Mouse (Mus musculus) thymus, postnatal 10 days (tissue): ENCODE measurements around the gene Nlrc5.
"Not testable (repeated sequence)": the region's sequence is repeated elsewhere in the genome, so short reads cannot be mapped to it uniquely, and the experiment has no call there.

Experiments
- DNase-seq, 2 experiments: peaks; one replicate each; pipeline ENCODE4 v3.0.0; 2021; ENCODE audit warnings: low spot score in 2 of 2

Nlrc5 gene

DNA sequence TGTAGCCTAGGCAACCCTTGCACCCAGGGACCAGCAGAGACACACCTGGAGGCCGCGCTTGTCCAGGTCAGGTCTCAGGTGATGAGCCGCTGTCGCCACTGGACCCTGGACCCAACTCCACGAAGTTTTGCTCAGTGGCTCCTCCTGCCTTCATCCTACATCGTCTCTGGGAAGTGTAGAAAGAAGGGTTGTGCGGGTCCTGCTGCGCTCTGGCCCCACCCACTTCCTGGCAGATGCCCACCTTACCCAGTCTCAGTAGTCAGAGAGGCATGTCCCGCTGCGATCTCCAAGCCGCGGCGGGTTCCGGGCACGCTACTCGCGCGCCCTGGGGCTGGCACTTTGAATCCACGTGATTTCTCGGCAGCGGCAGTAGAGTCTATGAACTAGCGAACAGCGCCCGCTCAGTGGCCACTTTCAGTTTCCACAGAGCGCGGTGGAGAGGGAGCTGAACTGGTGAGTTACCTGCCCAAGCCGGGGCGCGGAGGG lies at the start of gene Nlrc5:
Gene Nlrc5, plus strand, starts transcription at position 376 of the 486 bp plus-strand sequence.
- peak; percentile 76 to 78 for DNase-seq

DNA sequence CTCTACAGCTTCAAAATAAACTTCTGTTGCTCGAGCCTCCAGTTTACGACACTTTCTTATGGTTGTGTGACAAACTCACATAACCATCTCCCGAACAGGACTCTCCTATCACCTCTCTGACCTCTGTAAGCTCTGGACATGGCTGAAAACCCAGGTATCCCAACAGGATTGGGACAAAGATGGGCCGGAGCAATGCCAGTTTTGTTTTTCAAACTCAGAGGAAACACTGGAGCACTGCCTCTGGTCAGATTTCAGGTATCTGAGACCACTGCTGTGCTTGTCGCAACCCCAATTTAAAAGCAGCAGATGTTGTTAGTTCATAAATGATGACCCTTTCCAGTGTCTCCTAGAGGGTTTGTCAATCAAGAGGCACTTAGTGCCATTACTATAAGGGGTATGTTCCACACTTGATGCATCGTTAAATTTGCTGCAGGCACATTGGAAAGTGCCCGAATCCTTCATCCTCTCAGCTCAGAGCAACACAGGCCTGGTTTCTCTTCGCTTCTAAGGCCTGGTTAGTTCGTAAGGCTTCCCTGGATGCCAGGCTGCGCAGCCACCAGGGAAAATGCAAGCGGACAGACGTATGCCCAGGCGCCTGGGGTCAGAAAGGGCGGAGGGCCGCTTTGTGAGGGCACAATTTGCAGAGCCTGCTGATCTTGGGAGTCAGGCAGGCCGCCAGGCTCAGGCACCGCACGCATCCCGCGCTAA lies 48.5 kb upstream of the Nlrc5 start:
- DNase-seq: no peak

DNA sequence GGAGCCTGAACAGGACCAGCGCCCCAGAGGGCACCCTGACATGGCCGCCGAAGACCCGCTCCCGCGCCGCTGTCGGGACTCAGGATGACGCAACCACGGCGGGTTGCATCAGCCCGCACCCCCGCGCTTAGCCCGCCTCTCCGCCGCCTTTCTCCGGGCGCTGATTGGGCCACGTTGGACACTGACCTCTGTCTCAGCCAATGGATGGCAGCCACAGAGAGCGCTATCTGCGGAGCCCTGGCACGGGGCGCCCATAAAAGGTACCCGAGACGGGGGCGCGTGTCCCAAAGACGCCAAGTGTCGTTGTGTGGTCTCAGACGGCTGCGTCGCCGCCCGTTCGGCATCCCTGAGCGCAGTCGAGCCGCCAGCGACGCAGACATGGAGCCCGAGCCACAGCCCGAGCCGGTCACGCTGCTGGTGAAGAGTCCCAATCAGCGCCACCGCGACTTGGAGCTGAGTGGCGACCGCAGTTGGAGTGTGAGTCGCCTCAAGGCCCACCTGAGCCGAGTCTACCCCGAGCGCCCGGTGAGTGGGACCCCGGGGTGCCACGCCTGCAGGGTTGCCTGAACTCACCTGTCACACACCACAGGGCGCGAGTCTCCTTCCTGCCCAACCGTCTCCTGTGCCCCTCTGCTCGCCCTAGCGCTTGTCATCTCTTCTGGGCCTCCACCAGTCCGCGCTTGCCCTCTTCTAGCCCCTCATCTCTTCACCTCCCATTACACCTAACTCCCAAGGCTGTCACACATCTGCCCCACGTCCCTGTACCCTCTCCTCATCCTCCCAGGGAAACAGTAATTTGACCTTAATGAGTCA lies 47.7 kb upstream of the Nlrc5 start, which contains the start of gene Herpud1:
Gene Herpud1, plus strand, starts transcription at position 225 of the 813 bp plus-strand sequence.
- DNase-seq: peak; percentile 95 to 97

DNA sequence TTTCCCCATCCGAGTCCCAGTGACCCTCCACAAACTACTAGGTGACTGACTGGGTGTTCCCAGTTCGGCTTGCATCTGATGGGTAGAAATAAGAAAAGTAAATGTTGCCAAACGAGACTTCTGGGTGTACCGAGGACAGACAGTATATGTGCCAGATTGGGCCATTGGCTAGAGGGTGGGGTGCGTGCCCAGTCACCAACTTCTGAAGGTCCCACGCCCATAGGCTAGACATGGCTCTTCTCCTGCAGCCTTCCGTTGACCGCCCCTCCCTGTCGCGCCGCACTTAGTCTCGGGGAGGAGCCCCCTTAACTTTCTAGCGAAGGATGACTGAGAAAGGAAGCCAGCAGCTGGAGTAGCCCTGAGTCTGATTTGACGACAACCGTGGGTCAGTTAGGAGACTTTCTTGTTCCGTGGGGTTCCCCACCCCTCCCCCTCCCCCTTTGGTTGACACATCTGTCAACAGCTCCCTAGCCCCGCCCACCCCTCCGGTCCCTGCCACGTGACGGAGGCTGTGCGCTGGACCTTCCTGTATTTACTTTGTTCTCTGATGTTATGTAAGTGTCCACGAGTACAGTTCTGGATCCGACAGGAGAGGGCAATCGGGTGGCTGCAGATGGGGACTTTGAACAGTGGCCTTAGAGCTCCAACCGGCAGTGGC lies 47.0 kb upstream of the Nlrc5 start:
- DNase-seq: peak; percentile 38 to 52

DNA sequence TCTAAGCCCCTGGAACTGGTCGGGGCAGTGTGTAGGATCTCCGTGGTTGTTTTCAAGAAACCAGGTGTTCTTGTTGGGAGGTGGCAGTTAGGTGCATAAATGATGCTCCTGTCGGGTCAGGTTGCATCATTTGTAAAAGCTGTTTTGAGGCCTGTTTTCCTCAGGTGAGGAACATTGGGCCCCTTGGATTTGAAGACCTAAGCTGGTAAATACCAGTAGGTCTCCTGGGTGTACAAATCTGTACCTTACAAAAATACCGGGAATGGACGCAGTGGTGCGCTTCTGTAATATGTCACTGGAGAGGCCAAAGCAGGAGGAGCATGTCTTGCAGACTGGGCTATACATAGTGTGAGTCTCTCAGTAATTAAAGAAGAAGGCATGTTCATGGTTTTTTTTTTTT lies 46.4 kb upstream of the Nlrc5 start:
- no peak for DNase-seq

DNA sequence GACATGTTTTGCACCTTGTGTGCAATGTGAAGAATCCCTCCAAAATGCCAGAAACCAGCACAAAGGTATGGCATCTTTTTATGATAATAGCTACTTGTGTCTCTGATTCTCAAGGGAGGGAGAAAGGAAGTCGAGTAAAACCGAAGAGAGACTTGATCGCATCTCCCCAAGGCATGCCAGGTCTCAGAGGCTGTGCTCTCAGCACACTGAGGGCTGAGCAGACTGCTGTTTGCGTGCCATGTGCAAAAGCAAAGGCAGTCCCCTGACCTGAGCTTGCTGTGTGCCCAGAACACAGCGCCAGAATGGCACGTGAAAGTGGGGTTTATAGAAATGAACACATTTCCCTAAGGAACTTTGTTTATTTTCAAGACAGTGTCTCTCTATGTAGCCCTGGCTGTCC lies 44.6 kb upstream of the Nlrc5 start:
- DNase-seq: no peak

DNA sequence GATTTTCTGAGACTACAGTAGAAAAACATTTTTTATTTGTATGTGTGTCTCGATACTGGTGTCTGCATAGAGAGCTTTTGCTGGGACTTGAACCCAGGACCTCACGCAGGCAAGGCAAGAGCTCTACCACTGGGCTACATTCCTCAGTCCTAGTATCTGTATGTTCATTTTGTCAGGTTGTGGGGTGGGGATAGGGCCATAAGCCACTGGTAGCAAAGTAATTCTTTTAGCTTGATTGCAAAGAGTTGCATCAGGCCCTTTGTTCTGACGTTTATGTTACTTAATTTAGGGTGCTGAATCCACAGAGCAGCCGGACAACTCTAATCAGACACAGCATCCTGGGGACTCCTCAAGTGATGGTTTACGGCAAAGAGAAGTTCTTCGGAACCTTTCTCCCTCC lies 43.7 kb upstream of the Nlrc5 start:
- DNase-seq: no peak

DNA sequence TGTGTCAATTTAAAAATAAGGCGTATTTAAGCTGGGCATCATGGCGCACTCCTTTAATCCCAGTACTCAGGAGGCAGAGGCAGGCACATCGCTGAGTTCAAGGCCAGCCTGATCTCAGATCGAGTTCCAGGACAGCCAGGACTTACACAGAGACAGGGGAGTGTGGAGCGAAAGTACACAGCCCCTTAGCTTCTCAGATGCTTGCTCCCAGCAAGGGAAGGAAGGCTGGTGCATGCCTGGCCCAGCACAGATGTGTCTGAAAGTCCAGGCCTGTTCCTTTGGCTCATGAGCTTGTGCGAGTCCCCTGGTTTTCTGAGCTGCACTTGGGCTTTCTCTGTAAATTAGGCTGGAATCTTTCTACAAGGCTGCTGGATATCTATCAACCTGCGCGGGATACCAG lies 43.2 kb upstream of the Nlrc5 start:
- no peak for DNase-seq

DNA sequence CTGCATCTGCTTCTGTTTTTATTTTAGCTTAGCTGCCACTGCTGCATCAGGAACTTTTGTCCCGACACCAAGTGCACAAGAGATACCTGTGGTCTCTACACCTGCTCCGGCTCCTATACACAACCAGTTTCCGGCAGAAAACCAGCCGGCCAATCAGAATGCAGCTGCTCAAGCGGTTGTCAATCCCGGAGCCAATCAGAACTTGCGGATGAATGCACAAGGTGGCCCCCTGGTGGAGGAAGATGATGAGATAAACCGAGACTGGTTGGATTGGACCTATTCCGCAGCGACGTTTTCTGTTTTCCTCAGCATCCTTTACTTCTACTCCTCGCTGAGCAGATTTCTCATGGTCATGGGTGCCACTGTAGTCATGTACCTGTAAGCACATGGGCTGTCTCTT lies 42.0 kb upstream of the Nlrc5 start:
- peak in 1 of 2 experiments; percentile 47 for DNase-seq

DNA sequence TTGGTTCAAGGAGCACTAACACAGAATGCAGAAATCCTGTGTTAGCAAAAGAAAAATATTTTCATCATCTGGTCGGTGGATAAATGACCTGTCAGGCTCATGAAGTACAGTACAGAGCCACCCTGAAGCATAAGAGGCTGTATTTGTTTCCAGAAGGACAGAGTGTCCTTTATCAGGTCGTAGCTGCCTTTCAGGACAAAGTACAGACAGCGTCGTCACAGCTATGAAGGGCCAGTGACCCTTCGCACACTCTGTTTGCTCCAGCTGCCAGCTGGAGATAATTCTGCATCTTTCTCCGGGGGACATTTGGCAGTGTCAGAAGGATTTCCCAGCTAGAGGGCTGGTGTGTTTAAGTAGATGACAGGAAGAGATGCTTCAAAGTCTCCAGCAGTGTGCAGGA lies 41.5 kb upstream of the Nlrc5 start:
- DNase-seq: no peak

DNA sequence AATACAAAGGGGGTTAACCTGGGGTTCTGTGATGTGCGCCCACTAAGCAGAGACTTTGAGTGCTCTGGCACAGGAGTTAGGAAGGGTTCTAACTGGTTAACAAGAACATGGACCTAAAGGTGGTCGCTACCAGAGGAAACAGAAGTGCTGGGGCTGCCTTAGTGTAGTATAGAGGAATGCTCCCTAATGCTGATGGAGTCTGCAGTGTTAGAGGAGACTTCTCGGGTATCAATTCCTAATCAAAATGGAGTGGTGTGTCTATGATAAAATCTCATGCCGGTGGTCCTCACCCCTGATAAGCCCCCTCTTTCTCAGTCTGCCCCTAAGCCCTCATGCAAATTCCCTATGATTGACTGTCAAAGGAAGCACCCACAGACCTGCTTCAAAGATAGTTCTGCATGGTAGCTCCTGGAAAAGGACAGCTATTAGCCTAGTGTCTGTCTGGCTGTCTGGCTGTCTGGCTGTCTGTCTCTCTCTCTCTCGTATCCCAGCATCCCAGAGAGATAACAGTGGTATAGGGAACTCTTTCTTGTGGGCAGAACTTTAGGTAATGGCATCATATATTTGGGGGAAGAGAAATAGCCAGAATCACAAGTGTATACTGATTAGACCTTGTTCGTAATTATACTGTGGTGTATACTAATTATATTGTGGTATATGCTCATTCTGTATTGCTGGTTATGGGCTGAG lies 38.2 kb upstream of the Nlrc5 start:
- DNase-seq: no peak

DNA sequence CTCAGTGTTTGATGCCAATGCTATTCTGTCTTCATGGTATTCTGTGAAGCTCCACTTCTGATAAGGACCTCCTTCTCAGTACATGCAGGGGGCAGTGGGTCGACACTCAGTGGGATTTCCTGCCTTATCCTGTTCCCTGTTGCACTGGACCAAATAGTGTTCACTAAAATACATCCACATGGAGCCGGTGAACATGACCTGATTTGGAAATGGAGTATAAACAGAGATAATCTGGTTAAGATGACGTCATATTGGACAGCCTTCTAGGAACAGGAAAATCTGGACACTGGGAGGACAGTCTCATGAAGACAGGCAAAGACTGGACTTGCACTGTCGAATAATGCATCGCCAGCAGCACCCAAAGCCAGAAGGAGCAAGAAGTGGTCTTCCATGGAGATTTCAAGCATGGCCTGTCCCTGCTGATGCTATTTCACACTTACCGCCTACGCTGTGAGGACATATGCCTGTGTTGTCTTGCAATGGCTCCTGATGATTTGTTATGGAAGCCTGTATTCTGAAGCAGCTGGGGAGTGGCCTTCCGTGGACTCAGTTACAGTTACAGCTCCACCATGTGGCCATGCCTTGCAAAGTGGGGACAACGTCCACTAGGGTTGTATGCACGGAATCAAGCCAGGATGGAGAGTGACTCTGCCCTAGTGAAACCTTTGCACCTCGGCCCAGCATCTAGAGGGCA lies 37.0 kb upstream of the Nlrc5 start:
- DNase-seq: peak in 1 of 2 experiments; percentile 33

DNA sequence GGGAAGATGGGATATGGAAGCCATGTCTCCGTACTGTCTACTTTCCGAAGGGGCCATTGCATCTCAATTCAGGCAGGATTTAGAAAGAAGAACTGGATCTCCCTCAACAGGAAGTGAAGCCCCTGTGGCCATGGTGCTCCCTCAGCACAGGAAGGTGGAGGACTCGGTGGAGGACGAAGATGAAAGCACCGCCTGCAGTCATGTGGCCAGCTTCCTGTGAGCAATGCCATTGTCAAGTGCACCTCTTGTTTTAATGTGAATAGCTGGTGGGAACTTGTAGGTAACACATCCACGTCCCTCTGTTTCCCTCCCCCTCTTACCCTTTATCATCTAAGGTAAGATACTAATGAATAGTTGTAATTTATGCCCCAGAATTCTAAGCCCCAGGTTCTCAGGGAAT lies 35.6 kb upstream of the Nlrc5 start:
- peak; percentile 21 to 41 for DNase-seq

DNA sequence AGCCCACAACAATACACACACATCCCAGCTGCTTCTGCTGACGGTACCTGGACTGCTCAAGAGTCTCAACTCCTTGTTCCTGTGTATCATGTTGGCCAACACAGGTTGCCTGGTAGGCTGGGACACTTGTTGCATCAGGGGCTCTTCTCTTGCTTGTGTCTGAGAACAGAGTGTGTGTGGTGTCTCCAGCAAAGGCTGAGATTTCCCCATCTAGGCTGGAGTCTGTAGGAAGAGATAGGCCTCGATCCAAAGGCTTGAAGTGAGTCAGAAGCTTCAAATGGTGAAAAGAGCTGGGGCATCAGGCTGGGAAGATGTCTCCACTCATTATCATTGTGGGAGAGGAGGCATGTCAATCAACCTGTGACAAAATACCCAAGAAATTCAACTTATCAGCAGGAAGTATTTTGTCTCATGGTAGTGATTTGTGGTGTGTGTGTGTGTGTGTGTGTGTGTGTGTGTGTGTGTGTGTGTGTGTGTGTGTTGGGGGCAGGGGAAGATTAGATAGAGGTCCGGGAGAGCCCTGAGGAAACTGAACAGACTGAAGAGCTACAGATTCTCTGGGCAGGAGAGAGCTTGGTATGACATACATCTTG lies 34.7 kb upstream of the Nlrc5 start:
- no peak for DNase-seq

DNA sequence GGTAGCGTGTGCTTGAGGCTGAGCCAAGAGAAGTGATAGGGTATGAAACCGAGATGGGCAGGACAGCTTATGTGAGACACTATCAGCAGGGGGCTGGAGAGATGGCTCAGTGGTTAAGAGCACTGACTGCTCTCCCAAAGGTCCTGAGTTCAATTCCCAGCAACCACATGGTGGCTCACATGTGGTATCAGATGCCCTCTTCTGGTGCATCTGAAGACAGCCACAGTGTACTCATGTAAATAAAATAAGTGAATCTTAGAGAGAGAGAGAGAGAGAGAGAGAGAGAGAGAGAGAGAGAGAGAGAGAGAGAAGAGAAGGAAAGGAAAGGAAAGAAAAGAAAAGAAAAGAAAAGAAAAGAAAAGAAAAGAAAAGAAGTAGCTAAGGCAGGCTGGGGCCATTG lies 34.2 kb upstream of the Nlrc5 start:
- not testable (repeated sequence) for DNase-seq

DNA sequence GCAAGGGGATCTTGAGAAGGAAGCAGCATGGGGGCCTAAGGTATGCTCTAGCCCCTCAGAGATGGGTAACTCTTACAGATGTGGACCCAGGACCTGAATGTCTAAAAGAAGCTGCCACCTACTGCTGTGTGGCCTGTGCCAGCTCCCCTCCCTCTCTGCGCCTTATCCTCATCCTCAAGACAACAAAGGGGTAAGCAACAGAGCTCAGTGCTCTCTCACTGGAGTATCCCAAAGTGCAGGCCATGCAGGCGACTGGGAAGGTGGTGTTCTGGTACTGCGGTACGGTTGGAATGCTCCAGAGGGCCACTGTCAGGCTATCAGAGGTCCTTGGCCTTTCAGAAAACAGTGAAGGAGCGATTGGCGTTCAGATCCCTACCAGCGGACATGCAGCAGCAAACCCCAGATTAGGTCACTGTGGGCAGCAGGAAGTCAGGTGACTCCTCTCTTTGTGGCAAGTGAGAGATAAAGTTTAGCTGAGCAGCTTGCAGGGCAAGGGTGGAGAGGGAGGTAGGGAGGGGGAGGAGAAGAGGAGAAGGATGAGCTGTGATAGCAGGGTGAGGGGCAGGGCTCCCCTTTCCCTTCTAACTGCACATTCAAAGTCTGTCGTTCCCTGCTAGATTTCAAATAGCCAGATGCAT lies 25.6 kb upstream of the Nlrc5 start:
- DNase-seq: no peak

DNA sequence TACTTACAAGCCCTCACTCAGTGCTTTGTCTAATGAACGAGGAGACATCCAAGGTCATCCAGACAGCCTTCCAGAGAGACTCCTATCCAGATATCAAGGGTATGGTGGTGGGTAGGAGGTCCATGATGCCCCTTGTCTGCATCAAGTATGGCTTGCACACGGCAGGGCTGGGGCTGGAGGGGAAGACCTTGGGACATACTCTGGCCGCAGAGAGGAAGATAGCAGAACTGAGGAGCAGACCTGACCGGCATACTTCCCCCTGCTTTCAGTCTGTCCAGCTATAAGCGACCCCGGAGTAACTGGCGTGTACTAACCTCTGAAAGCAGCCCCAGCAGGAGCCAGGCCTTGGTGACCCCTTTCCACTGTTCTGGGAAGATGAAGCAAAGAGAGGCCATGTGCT lies 24.6 kb upstream of the Nlrc5 start:
- DNase-seq: no peak

DNA sequence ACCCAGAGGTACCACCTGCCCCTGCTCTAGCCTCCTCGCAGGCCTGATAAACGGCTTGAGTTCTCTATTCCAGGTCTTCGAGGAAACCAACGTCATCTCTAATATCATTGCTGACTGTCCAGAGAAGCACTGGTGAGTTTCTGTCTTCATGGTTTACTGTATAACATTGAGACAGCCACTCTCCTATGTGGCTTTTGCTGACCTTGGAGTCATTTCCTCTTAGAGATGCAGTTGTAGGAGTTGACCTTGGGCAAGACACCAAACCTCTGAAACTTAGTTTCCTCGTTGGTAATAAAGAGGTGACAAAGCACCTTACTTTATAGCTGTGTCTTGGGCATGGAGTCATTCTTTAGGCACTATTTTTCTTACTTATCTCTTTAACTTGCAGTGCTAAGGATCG lies 21.6 kb upstream of the Nlrc5 start:
- no peak for DNase-seq

DNA sequence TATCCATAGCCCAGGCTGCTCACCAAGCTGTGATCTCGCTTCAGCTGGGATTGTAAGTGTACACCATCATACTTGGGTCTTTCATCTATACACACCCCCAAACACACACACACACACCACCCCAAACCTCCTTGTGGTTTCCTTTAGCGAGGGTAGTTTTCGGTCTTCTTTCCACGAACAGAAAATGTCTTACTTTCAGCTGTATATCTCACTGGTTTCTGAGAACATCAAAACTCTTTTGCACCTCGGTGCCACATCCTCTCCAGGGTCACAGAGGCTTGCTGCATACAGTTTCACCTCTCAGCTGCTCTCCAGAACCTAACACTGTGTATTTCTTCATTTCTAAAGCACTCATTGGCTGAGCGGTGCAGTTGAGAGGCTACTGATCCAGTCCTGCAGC lies 20.6 kb upstream of the Nlrc5 start:
- DNase-seq: peak; percentile 44 to 56

DNA sequence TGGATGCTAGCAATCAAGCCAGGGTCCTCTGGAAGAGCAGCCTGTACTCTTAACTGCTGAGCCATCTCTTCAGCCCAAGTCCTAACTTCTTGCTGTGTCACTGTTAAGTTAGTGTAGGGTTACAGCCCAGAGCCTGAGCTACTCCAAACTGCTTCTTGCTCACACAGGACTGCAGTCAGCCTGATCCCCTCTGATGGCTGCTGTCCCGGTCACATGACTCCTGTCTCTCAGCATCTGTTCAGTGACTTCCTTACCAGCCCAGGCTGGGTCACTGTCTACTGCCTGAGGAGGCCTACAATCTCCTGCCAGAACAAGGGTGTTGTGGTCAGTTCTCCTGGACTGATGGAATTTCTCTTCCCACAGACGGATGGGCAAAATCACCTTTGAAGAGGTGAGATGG lies 18.9 kb upstream of the Nlrc5 start:
- no peak for DNase-seq
